Mouse (Mus musculus): Measurements from ENCODE around the gene Kcnj6. TPM values are rescaled to one million over a fixed set of nuclear protein-coding genes. Genes with fewer than 3 reads are reported as not detected.

Gene Kcnj6
- polyA plus RNA-seq, 1 experiment: not detected

- no peaks in the 10 kb centered on the region for H3K4me1 ChIP-seq (ENCODE audit: control insufficient read depth, insufficient read depth, insufficient read length, low read length)
- no peak overlapping the region for H3K4me3 ChIP-seq (ENCODE audit: low read depth, low read length)
- H3K27ac ChIP-seq (ENCODE audit: insufficient read depth, low read depth, low read length): no peak overlapping the region
- 82% methylated on average over 5 of the region's 5 CpGs for WGBS
- no peak for TF ChIP-seq CTCF (IDR thresholded peaks at IDR 0.05; ENCODE audit: extremely low read depth, insufficient read length, insufficient replicate concordance, low read depth, low read length)
- no peaks in the 10 kb centered on the region for H3K27me3 ChIP-seq (ENCODE audit: control insufficient read depth, insufficient read depth, low read length)
- H3K36me3 ChIP-seq (ENCODE audit: control insufficient read depth, insufficient read depth, low read length): no peaks in the 10 kb centered on the region
These were observed 237.7 kb downstream of the Kcnj6 start for GRCm38 (mm10) chr16:94759761-94760160.

- H3K4me1 ChIP-seq (ENCODE audit: control insufficient read depth, insufficient read depth, insufficient read length, low read length): no peaks in the 10 kb centered on the region
- no peaks in the 10 kb centered on the region for H3K36me3 ChIP-seq (ENCODE audit: control insufficient read depth, insufficient read depth, low read length)
- no peak overlapping the region for H3K27ac ChIP-seq (ENCODE audit: insufficient read depth, low read depth, low read length)
- WGBS: 28% methylated on average over 3 of the region's 3 CpGs
- no peak overlapping the region for H3K4me3 ChIP-seq (ENCODE audit: low read depth, low read length)
- H3K27me3 ChIP-seq (ENCODE audit: control insufficient read depth, insufficient read depth, low read length): no peaks in the 10 kb centered on the region
- TF ChIP-seq POLR2A (IDR thresholded peaks at IDR 0.05; ENCODE audit: low read depth, low read length) (no peak), CTCF (IDR thresholded peaks at IDR 0.05; ENCODE audit: extremely low read depth, insufficient read length, insufficient replicate concordance, low read depth, low read length) (no peak)
These were observed 238.9 kb downstream of the Kcnj6 start for GRCm38 (mm10) chr16:94758606-94759005.

- H3K36me3 ChIP-seq (ENCODE audit: control insufficient read depth, insufficient read depth, low read length): no peaks in the 10 kb centered on the region
- H3K27me3 ChIP-seq (ENCODE audit: control insufficient read depth, insufficient read depth, low read length): no peaks in the 10 kb centered on the region
- H3K4me3 ChIP-seq (ENCODE audit: low read depth, low read length): no peak overlapping the region
- no peak overlapping the region for H3K27ac ChIP-seq (ENCODE audit: insufficient read depth, low read depth, low read length)
- H3K4me1 ChIP-seq (ENCODE audit: control insufficient read depth, insufficient read depth, insufficient read length, low read length): no peaks in the 10 kb centered on the region
- TF ChIP-seq POLR2A (IDR thresholded peaks at IDR 0.05; ENCODE audit: low read depth, low read length): no peak
- no peak for TF ChIP-seq CTCF (IDR thresholded peaks at IDR 0.05; ENCODE audit: extremely low read depth, insufficient read length, insufficient replicate concordance, low read depth, low read length)
- 59% methylated on average over 6 of the region's 6 CpGs for WGBS
These were observed 241.1 kb downstream of the Kcnj6 start for GRCm38 (mm10) chr16:94756352-94756751.

- Histone ChIP-seq H3K27me3 (ENCODE audit: control insufficient read depth, insufficient read depth, low read length) (no peaks in the 10 kb centered on the region; the same call in 1 of the 2 replicates), H3K4me3 (ENCODE audit: low read depth, low read length) (no peak overlapping the region), H3K27ac (ENCODE audit: insufficient read depth, low read depth, low read length) (no peak overlapping the region), H3K4me1 (ENCODE audit: control insufficient read depth, insufficient read depth, insufficient read length, low read length) (no peaks in the 10 kb centered on the region), H3K36me3 (ENCODE audit: control insufficient read depth, insufficient read depth, low read length) (no peaks in the 10 kb centered on the region)
- TF ChIP-seq CTCF (IDR thresholded peaks at IDR 0.05; ENCODE audit: extremely low read depth, insufficient read length, insufficient replicate concordance, low read depth, low read length) (no peak), POLR2A (IDR thresholded peaks at IDR 0.05; ENCODE audit: low read depth, low read length) (no peak)
- 92% methylated on average over 1 of the region's 1 CpGs for WGBS
These were observed 244.0 kb downstream of the Kcnj6 start for GRCm38 (mm10) chr16:94753453-94753852.

GRCm38 (mm10) chr16:94752781-94753180, 244.7 kb downstream of the Kcnj6 start:
- Histone ChIP-seq H3K27ac (ENCODE audit: insufficient read depth, low read depth, low read length) (no peak overlapping the region), H3K27me3 (ENCODE audit: control insufficient read depth, insufficient read depth, low read length) (no peaks in the 10 kb centered on the region; the same call in 1 of the 2 replicates), H3K4me1 (ENCODE audit: control insufficient read depth, insufficient read depth, insufficient read length, low read length) (no peaks in the 10 kb centered on the region), H3K4me3 (ENCODE audit: low read depth, low read length) (no peak overlapping the region), H3K36me3 (ENCODE audit: control insufficient read depth, insufficient read depth, low read length) (no peaks in the 10 kb centered on the region)
- TF ChIP-seq CTCF (IDR thresholded peaks at IDR 0.05; ENCODE audit: extremely low read depth, insufficient read length, insufficient replicate concordance, low read depth, low read length) (no peak), POLR2A (IDR thresholded peaks at IDR 0.05; ENCODE audit: low read depth, low read length) (no peak)
- WGBS: 48% methylated on average over 10 of the region's 10 CpGs

- no peak overlapping the region for H3K4me3 ChIP-seq (ENCODE audit: low read depth, low read length)
- H3K27ac ChIP-seq (ENCODE audit: insufficient read depth, low read depth, low read length): no peak overlapping the region
- 81% methylated on average over 9 of the region's 9 CpGs for WGBS
- H3K27me3 ChIP-seq (ENCODE audit: control insufficient read depth, insufficient read depth, low read length): no peaks in the 10 kb centered on the region; the same call in 1 of the 2 replicates
- TF ChIP-seq CTCF (IDR thresholded peaks at IDR 0.05; ENCODE audit: extremely low read depth, insufficient read length, insufficient replicate concordance, low read depth, low read length): no peak
- no peak for TF ChIP-seq POLR2A (IDR thresholded peaks at IDR 0.05; ENCODE audit: low read depth, low read length)
- H3K4me1 ChIP-seq (ENCODE audit: control insufficient read depth, insufficient read depth, insufficient read length, low read length): no peaks in the 10 kb centered on the region
- no peaks in the 10 kb centered on the region for H3K36me3 ChIP-seq (ENCODE audit: control insufficient read depth, insufficient read depth, low read length)
These were observed 252.5 kb downstream of the Kcnj6 start for GRCm38 (mm10) chr16:94745016-94745415.

- H3K36me3 ChIP-seq (ENCODE audit: control insufficient read depth, insufficient read depth, low read length): no peaks in the 10 kb centered on the region
- no peaks in the 10 kb centered on the region; the same call in 1 of the 2 replicates for H3K27me3 ChIP-seq (ENCODE audit: control insufficient read depth, insufficient read depth, low read length)
- TF ChIP-seq CTCF (IDR thresholded peaks at IDR 0.05; ENCODE audit: extremely low read depth, insufficient read length, insufficient replicate concordance, low read depth, low read length) (no peak; the same call in 1 of the 2 replicates), POLR2A (IDR thresholded peaks at IDR 0.05; ENCODE audit: low read depth, low read length) (no peak)
- H3K27ac ChIP-seq (ENCODE audit: insufficient read depth, low read depth, low read length): no peak overlapping the region
- H3K4me1 ChIP-seq (ENCODE audit: control insufficient read depth, insufficient read depth, insufficient read length, low read length): no peaks in the 10 kb centered on the region
- H3K4me3 ChIP-seq (ENCODE audit: low read depth, low read length): peak overlapping the region; percentile 7; the same call in 1 of the 2 replicates
- 7% methylated on average over 11 of the region's 11 CpGs for whole genome bisulfite sequencing
These were observed 253.5 kb downstream of the Kcnj6 start for GRCm38 (mm10) chr16:94743853-94744501.

Measured in small intestine, adult 2 months (tissue).